Comparison of ENCODE assay signal across 36 mouse cellular contexts in the genomic region with DNA sequence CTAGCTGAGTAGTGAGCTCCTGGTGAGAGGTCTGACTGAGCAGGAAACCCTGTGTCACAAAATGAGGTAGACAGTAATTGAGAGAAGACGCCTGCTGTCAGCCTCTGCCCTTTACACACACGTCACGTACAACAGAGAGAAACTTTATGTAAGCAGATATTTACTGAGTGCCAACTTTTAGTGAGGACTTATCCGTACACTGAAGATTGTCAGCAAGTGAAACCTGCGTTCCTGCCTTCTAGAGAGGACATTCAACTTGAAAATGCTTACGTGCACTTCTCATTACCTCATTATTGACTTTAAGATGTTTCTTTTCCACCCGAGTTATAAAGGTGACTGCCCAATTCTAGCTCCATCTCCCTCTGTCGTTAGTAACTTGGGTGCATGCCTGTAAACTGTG. TPM values are rescaled to one million over a fixed set of nuclear protein-coding genes. Genes with fewer than 3 reads are reported as not detected.
"Had no signal": no experiment of that assay in that cellular context is flagged by ENCODE, and none has a peak within 500 bp of the region (broad histone marks: within the 10 kb centered on the region; RNA-seq: fewer than 3 reads in every experiment).

No protein-coding gene starts in this region.

- H3K27me3 ChIP-seq: heart, embryonic 13.5 days; heart, embryonic 15.5 days; hindbrain, embryonic 13.5 days; hindbrain, embryonic 15.5 days; kidney, embryonic 15.5 days; limb, embryonic 13.5 days; limb, embryonic 15.5 days had no signal

- H3K9ac ChIP-seq: forebrain, postnatal 0 days; heart, embryonic 13.5 days; heart, embryonic 15.5 days; hindbrain, embryonic 13.5 days; hindbrain, embryonic 15.5 days; kidney, embryonic 15.5 days; limb, embryonic 13.5 days; limb, embryonic 15.5 days had no signal

- H3K4me2 ChIP-seq: heart, embryonic 11.5 days; heart, embryonic 13.5 days; heart, embryonic 15.5 days; hindbrain, embryonic 13.5 days; hindbrain, embryonic 15.5 days; kidney, embryonic 15.5 days; limb, embryonic 13.5 days; limb, embryonic 15.5 days had no signal

- DNase-seq: forebrain, postnatal 0 days; gastrocnemius, postnatal 14 days; gastrocnemius, postnatal 36 days; heart, adult 18-20 months; heart, postnatal 14 days; heart, postnatal 36 days; kidney, adult 11 months; kidney, adult 2 months; kidney, adult 9 months; kidney, postnatal 14 days; kidney, postnatal 36 days; layer of hippocampus, adult 9-11 months; layer of hippocampus, postnatal 36 days; left cerebral cortex, postnatal 4 days had no signal

- H3K27ac ChIP-seq: heart, embryonic 13.5 days; heart, embryonic 15.5 days; hindbrain, embryonic 13.5 days; hindbrain, embryonic 15.5 days; hindbrain, postnatal 0 days; kidney, embryonic 15.5 days; kidney, postnatal 0 days; limb, embryonic 13.5 days; limb, embryonic 15.5 days had no signal

- H3K4me1 ChIP-seq: heart, embryonic 13.5 days; heart, embryonic 15.5 days; hindbrain, embryonic 13.5 days; hindbrain, embryonic 15.5 days; kidney, embryonic 15.5 days; limb, embryonic 15.5 days had no signal

- ATAC-seq: forebrain, postnatal 0 days; hindbrain, postnatal 0 days; intestine, embryonic 16.5 days had no signal

- H3K4me3 ChIP-seq: heart, embryonic 13.5 days; heart, embryonic 15.5 days; hindbrain, embryonic 13.5 days; hindbrain, embryonic 15.5 days; kidney, embryonic 15.5 days; limb, embryonic 13.5 days; limb, embryonic 15.5 days had no signal

- H3K9me3 ChIP-seq: heart, embryonic 13.5 days; heart, embryonic 15.5 days; hindbrain, embryonic 13.5 days; hindbrain, embryonic 15.5 days; kidney, embryonic 15.5 days; limb, embryonic 13.5 days; limb, embryonic 15.5 days had no signal

RNA-seq across cellular contexts. Expression of gene Gm10273, which starts 26.7 kb away (rescaled TPM):
- polyA plus RNA-seq: heart, embryonic 13.5 days; intestine, embryonic 16.5 days; kidney, embryonic 15.5 days had no signal

RNA-seq across cellular contexts. Expression of gene Pla2g12b, which starts 34.7 kb away (rescaled TPM):
- total RNA-seq: forebrain, postnatal 0 days; gastrocnemius, adult 18-20 months; gastrocnemius, adult 8-10 months; gastrocnemius, postnatal 36 days; heart, adult 18-20 months; heart, postnatal 14 days; heart, postnatal 36 days; hematopoietic stem cell, adult 5-6 weeks; hindbrain, postnatal 0 days; layer of hippocampus, adult 18-20 months; layer of hippocampus, adult 8-10 months; layer of hippocampus, postnatal 14 days; layer of hippocampus, postnatal 36 days; left cerebral cortex, adult 18-20 months; left cerebral cortex, adult 8-10 months; left cerebral cortex, postnatal 10 days; left cerebral cortex, postnatal 25 days; left cerebral cortex, postnatal 4 days had no signal
- polyA plus RNA-seq: forebrain, postnatal 0 days; hindbrain, embryonic 13.5 days; hindbrain, embryonic 15.5 days; hindbrain, postnatal 0 days; limb, embryonic 11.5 days; limb, embryonic 13.5 days had no signal
